Mouse (Mus musculus) liver, embryonic 14.5 days (tissue): ENCODE measurements around the gene Cyp2d22.

Experiments used
- CTCF ChIP-seq: IDR thresholded peaks from 2 replicates; pipeline ENCODE4 v1.5.1; 2016; ENCODE audit warnings: antibody characterized with exemption, low read depth, control low read depth
- EP300 ChIP-seq: IDR thresholded peaks from 2 replicates; pipeline ENCODE4 v1.6.1; 2016; ENCODE audit warnings: antibody characterized with exemption, low read depth

GRCm38 (mm10) chr15:82380714-82381062 lies 628 bp upstream of the Cyp2d22 start:
- TF ChIP-seq CTCF (no peak), EP300 (no peak)
